Comparison of ENCODE assay signal across 9 mouse cellular contexts in genomic region chr11:9347724-9348123, GRCm38 (mm10).
DNase-seq lines count a peak whose midpoint lies in the region; ATAC-seq and TF ChIP-seq lines count a peak whose summit lies in the region.
"Had no signal": no experiment of that assay in that cellular context is flagged by ENCODE, and none has a peak within 500 bp of the region (broad histone marks: within the 10 kb centered on the region; RNA-seq: fewer than 3 reads in every experiment).

No protein-coding gene starts in this region.

- H3K4me3 ChIP-seq in kidney, postnatal 0 days (replicated peaks; ENCODE audit: low read depth, low read length), result no peak overlapping the region
- H3K4me3 ChIP-seq in E14TG2a.4 (replicated peaks; ENCODE audit: low read length), result no peak overlapping the region
- H3K4me3 ChIP-seq in bone marrow, adult 2 months (replicated peaks; ENCODE audit: control insufficient read depth, low read depth, low read length), result no peak overlapping the region
- H3K4me3 ChIP-seq: neural tube, embryonic 13.5 days had no signal

- 44% methylated on average over 3 of the region's 3 CpGs for WGBS in kidney, postnatal 0 days
- WGBS in bone marrow, adult 2 months, result 38% methylated on average over 3 of the region's 3 CpGs

- H3K9ac ChIP-seq in kidney, postnatal 0 days (ENCODE audit: low read depth, low read length), result no peak overlapping the region
- H3K9ac ChIP-seq: neural tube, embryonic 13.5 days had no signal

- H3K27me3 ChIP-seq in kidney, postnatal 0 days (ENCODE audit: insufficient read depth, low read length), result no peaks in the 10 kb centered on the region
- H3K27me3 ChIP-seq in E14TG2a.4 (ENCODE audit: insufficient read depth, low read length), result no peaks in the 10 kb centered on the region
- H3K27me3 ChIP-seq in splenic B cell, adult 2 months (ENCODE audit: control insufficient read depth, insufficient read depth, low read length, poor library complexity, severe bottlenecking), result no peaks in the 10 kb centered on the region
- H3K27me3 ChIP-seq: neural tube, embryonic 13.5 days had no signal

- H3K4me1 ChIP-seq in kidney, postnatal 0 days (replicated peaks; ENCODE audit: insufficient read depth, low read length), result no peaks in the 10 kb centered on the region
- no peaks in the 10 kb centered on the region for H3K4me1 ChIP-seq in E14TG2a.4 (replicated peaks; ENCODE audit: low read depth, low read length)
- no peaks in the 10 kb centered on the region for H3K4me1 ChIP-seq in bone marrow, adult 2 months (ENCODE audit: control insufficient read depth, insufficient read depth, low read length)
- H3K4me1 ChIP-seq: neural tube, embryonic 13.5 days had no signal

- H3K9me3 ChIP-seq in kidney, postnatal 0 days (replicated peaks; ENCODE audit: low read length), result no peaks in the 10 kb centered on the region
- H3K9me3 ChIP-seq in E14TG2a.4 (ENCODE audit: low read length), result peaks cover 2% of the 10 kb centered on the region; the same call in 1 of the 2 replicates
- H3K9me3 ChIP-seq: neural tube, embryonic 13.5 days had no signal

- no peak overlapping the region for H3K27ac ChIP-seq in kidney, postnatal 0 days
- H3K27ac ChIP-seq in bone marrow, adult 2 months (ENCODE audit: control insufficient read depth, insufficient read depth, low read depth, low read length, poor library complexity), result no peak overlapping the region
- H3K27ac ChIP-seq: neural tube, embryonic 13.5 days had no signal

- no peaks in the 10 kb centered on the region for H3K36me3 ChIP-seq in kidney, postnatal 0 days (ENCODE audit: insufficient read depth, low read length)
- H3K36me3 ChIP-seq in E14TG2a.4 (ENCODE audit: insufficient read depth, low read length), result no peaks in the 10 kb centered on the region
- H3K36me3 ChIP-seq in splenic B cell, adult 2 months (ENCODE audit: control insufficient read depth, insufficient read depth, low read length, poor library complexity, severe bottlenecking), result no peaks in the 10 kb centered on the region
- H3K36me3 ChIP-seq: neural tube, embryonic 13.5 days had no signal

- no peak for TF ChIP-seq POLR2A in bone marrow, adult 2 months (IDR thresholded peaks at IDR 0.05; ENCODE audit: borderline replicate concordance, control insufficient read depth, low read depth, low read length)

- ATAC-seq in kidney, postnatal 0 days (replicated peaks; ENCODE audit: low FRiP score, low read depth), result no peak
- ATAC-seq in erythroblast, adult 5-6 weeks (replicated peaks; ENCODE audit: low FRiP score, poor library complexity, severe bottlenecking), result no peak

- peak; percentile 46; the same call in 1 of the 2 replicates for TF ChIP-seq CTCF in kidney, postnatal 0 days (IDR thresholded peaks at IDR 0.05; ENCODE audit: low read depth)
- peak; percentile 87 for TF ChIP-seq CTCF in E14TG2a.4 (conservative IDR thresholded peaks at IDR 0.05; ENCODE audit: low read length)
- TF ChIP-seq CTCF in bone marrow, adult 2 months (IDR thresholded peaks at IDR 0.05; ENCODE audit: control insufficient read depth, insufficient read depth, low read length), result peak; percentile 23; the same call in 1 of the 2 replicates

- no peak overlapping the region for H3K4me2 ChIP-seq in kidney, postnatal 0 days (ENCODE audit: low read length)
- H3K4me2 ChIP-seq: neural tube, embryonic 13.5 days had no signal

- peak; percentile 4 for DNase-seq in kidney, postnatal 0 days (ENCODE audit: low spot score)
- no peak for DNase-seq in kidney, adult 11 months
- peak; percentile 28 to 30 for DNase-seq in layer of hippocampus, postnatal 10 days (ENCODE audit: low spot score in 2 of 2)
- peak; percentile 8 for DNase-seq in splenic B cell, adult 2 months (ENCODE audit: low read depth, low spot score)
- DNase-seq in cerebellum, adult 9-11 months, result no peak

Comparison
In these comparisons a context has a peak if more than half of its experiments do, and no peak if none do; other contexts are left out.
1. DNase-seq: peak in kidney, postnatal 0 days (single experiment), layer of hippocampus, postnatal 10 days (2 of 2) and splenic B cell, adult 2 months (single experiment); none in kidney, adult 11 months (single experiment) and cerebellum, adult 9-11 months (single experiment).
2. CTCF ChIP-seq: peak in every context shown above with its lines; median percentile 87 in E14TG2a.4; 46 in kidney, postnatal 0 days; 23 in bone marrow, adult 2 months.